Mouse (Mus musculus) ovary, postnatal 36 days (tissue): ENCODE measurements around the gene Srgap3.

Source experiments
- DNase-seq: peaks from one replicate; pipeline ENCODE4 v3.0.0; 2022; ENCODE audit warnings: low spot score, mixed read lengths

Gene Srgap3

DNA sequence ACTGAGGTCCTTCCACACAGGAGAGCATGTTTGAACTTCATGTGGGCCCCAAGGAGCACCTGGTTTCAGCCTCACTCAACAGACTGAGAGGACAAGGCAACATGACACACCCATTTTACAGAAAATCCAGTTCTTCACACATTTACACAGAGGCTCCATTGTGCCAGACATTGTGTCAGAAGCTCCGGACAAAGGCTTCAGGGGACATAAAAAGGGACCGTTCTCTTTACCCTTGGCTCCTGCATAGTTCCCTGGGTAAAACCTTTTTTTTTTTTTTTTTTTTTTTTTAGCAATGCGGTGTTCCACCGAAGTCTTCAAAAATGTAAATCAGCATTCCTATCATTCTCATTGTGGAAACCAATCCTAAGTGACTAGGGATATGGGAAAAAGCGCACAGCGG, 131.5 kb downstream of the Srgap3 start:
- DNase-seq, result no peak

DNA sequence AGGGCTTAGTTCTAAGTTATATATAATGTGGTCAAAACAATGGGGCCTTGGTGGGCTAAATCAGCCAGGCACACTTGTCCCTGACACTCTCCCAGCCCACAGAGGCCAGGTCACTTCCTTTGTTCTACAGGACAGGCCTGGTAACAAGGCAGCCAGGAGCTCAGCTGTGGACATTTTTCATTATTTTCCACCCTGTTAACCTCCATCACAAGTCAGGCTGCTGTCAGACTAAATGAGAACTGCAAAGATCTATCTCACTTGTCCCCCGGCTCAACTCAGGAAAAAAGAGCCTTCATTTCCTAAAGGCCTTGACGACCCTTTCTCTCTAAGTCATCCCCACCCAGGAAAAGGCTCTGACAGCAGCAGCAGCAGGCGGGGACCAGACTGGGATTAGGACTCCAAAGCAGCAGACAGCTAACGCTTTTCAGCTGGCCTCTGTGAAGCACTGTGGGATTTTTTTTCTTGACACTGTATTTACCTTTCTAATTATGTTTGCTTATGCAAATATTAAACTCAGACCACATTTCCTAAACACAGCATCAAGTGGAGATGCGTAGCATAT, 132.5 kb downstream of the Srgap3 start:
- no peak for DNase-seq

DNA sequence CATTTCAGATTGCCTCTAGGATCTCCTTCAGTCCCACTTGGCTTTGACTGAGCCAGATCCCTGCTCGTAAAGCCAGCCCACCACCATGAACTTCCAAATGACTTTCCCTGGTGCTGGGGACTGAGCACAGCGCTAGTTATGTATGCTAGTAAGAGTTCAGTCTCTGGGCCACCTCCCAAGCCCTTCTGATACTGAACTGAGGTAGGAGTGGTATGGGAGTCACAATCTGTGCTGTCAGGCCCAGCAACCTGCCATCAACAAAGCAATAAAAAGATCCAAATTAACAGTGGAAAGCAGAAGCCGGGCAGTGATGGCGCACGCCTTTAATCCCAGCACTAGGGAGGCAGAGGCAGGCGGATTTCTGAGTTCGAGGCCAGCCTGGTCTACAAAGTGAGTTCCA, 134.2 kb downstream of the Srgap3 start:
- no peak for DNase-seq

DNA sequence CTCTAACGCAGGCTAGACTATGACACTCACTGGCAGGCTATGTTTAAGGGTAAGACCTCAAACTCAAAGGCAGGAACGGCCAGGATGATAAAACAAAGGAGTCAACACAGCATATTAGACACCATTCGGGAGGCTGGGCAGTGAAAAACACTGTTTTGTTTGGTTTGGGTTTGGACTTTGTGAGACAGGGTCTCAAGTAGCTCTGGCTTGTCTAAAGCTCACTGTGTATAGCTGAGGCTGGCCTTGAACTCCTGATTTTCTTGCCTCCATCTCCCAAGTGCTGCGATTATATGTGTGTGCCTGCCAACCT, 136.6 kb downstream of the Srgap3 start:
- no peak for DNase-seq

DNA sequence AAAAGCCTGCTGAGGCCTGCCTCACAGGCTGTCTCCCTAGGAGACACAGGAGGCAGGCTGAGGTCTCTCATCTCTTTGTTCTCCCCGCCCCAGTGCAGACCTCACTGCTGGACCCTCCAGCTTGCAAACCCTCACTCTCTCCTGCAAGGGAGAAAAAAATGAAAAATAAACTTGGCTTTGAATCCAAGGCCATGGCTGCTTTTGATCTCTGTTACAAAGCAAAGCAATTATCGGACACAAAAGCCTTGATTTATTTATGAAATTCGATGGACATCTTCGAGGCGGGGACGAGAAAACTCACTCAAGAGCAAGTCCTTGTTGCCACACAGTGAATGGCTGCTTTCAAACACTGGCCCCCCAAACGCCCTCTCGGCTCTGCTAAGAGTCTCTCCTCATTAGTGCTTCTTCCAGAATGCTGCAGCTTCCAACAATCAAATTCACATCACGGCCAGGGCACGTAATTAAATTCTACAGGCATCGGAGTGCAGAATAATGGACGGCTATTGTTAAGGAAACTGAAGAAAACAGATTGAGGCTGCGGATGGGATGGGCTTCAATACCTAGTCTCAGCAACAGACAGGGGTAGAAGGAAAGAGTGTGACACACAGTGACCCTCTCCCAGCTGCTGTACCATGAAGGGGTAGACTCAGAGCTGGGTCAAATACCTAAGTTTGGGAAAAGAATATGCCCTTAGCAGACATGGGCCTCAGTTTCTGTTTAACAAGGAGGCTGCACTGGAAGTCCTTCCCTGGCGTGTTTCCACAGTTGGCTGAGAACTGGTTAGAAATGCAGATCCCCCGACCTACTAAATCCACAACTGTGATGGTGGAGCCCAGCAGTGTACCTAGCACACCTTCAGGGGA, 137.2 kb downstream of the Srgap3 start:
- DNase-seq, result no peak

DNA sequence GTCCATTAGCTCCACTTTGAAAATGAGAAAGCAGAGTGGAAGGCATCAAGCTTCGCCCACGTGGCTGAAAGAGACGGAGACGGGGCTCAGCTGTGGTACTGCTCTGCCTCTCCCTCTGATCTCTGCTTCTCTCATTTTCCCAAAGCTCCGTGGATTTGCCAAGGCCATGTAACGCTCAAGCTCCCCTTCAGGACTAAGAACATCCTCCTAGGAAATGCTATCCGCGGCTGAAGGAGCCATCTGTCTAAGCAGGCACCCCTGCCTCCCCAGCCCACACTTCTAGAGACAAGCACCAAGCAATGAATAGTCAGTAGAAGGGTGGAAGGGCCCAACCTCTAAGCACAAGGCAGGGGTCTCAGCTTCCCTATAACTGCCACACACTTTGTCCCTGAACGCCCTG, 138.3 kb downstream of the Srgap3 start:
- DNase-seq, result no peak

DNA sequence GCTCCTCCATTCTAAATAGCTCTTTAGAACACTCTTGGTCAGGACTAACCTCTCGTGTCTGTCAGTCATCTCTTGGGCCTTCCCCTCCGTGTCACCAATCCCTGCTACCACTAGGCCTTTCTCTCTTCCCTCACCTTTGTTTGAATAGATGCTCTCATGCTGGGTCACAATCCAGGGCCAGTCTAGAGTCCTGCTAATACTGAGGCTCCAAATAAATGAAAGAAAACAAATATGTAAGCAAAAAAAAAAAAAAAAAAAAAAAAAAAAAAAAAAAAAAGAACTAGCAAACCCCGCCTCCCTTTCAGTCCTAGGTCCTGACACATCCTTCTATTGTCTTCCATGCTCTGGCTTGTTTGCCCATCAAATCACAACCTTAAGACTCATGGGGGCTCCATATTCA, 145.1 kb downstream of the Srgap3 start:
- DNase-seq, result no peak

DNA sequence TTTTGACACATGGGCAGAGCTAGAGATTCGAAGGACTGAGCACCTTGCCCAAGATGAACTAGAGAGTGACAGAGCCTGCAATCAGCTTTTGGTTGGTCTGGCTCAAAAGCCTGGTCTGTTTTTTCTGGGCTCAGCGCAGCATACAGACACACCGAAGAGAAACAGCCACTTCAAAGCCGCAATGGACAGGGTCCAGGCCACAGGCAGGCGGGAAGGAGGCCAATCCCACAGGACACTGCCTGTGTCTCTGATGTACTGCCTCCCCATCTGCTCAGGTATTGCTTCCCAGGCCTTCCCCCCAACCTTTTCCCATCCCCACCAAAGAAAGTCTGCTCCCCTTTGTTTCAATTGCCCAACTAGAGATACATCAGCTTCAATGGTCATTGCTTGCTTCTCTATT, 148.7 kb downstream of the Srgap3 start:
- no peak for DNase-seq

DNA sequence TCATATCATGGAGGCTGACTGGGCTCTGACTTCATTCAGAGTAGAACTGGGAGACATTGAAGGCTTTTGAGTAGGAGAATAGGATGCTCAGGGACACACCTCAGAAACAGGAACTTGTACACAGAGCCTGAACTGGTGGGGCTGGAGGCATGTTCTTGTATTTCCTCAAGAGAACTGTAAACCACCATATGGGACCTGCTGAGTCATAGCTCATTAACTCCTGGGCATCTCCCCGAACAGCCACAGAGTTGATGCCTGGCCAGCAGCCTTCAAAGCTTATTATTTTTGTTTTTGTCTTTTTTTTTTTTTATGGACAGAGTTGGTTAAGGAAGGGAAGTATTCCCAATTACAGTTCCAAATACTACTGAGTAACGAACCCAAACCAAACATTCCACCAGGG, 150.5 kb downstream of the Srgap3 start:
- DNase-seq, result no peak

DNA sequence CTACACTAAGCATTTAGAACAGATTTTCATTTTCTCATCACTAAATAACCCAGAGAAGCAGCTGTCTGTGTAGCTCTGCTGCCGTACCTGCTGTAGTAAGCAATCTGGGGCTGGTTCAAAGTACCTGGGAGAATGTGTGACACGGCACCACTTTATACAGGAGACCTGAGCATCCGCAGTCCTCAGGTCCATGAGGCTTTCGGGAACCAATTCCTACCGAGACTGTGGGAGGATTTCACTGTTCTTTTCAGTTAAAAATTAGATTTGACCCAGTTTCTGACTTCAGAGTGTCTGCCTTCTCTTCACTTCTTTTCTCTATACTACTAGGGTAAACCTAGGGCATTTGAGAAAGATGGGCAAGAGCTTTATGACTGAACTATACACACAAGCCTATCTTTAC, 153.2 kb downstream of the Srgap3 start:
- no peak for DNase-seq

DNA sequence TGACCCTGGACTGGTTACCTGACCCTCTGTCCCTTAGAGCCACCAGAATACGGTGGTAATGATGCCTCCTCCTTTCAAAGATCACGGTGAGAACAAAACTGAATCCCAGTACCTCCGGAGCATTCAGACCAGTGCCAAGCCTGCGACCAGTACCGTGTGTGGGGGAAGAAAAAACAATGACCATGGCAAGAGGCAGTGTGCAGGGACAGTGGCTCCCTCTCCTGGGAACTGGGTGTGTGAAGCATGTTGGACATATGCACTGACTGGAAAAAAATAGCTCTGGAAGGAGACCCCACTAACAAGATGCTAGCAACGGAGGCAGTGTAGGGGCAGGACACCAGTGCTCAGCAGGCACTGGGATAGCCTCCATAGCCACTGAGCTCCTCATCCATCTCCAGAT, 157.2 kb downstream of the Srgap3 start:
- no peak for DNase-seq

DNA sequence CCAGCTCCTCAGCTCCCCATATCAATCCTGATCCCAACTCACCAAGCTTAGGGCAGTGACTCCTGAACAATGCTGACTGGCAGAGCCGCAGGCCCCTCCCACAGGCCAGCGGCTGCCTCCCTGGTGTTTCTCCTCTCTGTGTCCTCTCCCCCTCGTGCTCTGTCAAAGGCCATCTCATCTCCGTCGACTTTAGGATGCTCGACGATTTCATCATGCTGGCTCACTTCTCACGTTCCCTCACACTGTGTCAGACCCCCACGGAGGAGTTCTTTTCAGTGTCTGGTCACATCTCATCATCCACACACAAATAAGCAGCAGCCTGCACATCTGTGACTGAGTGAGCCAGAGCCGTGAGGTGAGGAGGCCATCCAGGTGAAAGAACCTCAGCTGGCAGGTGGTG, 158.4 kb downstream of the Srgap3 start:
- no peak for DNase-seq

DNA sequence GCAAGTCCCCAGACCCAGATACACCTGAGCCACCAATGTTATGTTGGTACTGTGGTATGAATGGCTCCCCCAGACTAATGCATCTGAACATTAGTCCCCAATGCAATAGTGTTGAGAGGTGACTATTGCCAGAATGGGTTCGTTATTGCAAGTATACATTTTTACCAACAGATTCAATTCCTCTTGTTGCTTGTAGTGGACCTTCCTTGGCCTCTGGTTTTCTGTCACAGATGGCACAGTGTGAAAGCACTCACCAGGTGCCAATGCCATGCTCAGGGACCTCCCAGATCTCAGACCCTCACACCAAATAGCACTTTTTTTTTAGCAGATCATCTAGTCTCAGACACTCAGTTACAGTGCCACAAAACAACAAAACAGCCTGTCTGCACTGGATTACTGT, 158.9 kb downstream of the Srgap3 start:
- no peak for DNase-seq

DNA sequence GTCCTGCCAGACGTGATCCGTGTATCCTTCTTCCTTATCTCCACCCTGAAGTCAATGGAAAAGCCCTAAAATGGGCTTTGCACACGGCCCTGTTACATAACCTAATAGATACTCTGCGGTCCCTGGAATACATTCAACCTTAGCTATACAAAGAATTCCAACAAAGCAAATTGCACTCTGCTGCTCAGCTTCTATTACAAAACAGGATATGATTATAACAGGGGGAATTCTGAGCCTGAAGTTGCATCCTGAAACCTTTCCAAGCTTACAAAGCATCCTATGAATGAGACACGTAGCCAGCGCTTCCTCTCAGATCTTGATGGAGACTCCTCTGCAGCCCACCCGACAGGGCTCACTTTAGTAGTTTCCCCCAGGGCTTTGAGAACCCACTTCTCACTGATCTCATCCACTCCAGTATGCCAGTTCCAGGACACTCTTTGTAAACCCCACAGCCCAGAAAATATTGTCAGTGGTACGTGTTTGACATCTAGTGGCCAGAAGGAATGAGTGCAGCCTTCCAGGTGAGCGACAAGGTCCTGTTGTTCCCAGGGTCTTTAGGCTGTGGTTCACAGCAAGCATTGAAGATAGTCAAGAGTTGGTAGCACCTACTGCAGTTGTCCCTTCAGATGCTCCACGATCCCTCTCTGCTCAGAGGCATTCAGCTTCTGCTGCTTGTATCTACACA, 165.5 kb downstream of the Srgap3 start:
- no peak for DNase-seq

DNA sequence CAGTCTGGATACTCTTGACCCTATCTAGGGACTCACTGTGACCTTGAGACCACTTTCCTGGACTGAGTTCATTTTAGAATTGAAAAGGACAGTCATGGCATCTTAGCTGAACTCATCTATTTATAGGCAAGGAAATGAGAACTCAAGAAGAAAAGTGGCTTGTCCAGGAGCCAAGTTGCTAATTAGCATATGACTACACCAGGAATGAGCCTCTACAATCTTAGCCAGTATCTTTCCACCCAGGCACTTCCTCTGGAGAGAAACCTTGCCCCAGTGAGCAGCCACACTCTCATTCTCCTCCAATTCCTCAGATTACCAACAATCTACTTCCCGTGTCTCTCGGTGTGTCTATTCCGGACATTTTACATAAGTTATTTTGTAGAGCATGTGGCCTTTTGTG, 168.9 kb downstream of the Srgap3 start:
- no peak for DNase-seq

DNA sequence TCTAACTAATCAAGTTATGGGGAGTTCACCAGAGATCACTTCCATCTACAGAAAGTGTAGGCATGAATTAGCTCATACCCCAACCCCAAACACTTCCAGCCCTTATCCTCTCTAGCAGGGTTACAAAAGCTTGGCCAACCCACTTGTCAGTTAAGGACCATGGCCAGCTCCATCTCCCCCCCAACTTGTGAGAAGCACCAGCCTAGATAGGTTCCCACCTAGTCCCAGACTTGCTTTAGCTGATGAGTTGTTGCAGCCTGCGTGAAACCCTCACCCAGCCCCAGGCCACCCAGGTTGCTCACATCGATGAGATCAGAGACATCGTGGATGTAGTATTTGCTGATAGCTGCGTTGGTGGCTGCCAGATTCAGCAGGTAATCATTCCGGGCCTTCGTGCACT, 170.3 kb downstream of the Srgap3 start:
- no peak for DNase-seq

DNA sequence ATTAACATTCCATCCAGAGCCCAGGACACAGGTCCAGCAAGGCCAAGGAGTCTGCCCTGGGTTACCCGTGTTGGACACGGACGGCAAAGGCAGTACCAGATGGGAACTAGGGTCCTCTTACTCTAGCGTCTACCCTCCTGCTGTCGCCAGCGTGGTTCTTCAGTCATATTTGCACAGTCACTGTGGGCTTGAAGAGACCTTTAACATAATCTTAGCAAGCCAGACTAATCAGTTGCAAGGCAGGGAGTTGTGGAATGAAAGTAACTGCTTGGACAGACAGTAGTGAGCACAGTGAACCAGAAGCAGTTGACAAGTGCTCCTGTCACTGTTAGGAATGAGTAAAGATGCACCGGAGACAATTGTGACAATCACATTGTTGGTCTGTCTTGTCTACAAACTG, 173.3 kb downstream of the Srgap3 start:
- DNase-seq, result no peak

DNA sequence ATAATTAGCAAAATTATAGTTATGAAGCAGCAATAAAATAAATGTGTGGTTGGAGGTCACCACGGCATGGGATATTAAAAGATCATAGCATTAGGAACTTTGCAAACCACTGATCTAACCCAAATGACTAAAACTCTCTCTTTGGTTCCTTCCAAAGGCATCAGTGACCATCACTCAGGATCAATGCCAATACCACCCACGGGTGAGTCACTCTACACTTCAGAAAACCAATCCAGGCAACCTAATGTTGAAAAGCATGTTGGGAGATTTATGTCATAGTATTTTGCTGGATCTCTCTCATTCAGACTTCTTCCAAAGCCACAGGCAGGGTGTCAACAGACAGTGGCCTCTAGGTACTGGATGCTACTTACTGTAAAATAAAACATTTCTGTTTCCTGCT, 176.1 kb downstream of the Srgap3 start:
- no peak for DNase-seq

DNA sequence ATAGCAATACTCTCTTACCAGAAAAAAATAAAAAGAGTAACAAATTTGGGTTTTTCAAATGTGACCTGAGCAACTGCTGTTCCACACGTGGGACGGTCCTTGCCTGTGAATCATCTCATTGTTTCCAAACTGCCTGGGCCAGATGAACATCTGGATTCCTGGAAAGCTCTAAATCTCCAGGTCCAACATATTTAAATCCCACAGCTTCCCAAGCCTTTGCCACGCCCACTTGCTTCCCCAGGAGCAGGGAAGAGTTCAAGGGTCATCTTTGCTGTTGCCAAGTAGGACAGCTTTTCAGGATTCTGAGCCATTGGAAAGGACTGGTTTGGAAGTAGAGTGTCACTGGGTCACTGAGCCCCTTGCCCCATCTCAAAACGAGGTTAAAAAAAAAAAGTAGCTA, 188.5 kb downstream of the Srgap3 start:
- no peak for DNase-seq

DNA sequence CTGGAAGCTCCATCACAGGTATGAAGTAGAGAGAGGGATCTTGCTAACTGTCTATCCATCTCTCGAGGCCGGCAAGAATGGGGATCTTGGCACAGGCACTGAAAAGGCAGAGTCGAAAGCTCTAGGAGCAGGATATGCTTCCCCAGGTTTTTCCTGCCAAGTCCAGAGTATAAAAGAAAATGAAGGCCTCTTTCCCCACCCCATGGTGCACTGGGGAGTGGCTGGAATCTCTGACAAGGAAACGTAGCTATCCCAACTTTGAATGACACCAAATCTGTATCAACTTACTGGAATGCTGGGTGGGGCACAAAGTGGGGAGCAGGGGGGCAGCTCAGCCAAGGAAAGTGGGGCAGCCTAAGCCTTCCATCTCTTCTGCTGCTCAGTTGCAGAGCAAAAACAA, 190.2 kb downstream of the Srgap3 start:
- no peak for DNase-seq

DNA sequence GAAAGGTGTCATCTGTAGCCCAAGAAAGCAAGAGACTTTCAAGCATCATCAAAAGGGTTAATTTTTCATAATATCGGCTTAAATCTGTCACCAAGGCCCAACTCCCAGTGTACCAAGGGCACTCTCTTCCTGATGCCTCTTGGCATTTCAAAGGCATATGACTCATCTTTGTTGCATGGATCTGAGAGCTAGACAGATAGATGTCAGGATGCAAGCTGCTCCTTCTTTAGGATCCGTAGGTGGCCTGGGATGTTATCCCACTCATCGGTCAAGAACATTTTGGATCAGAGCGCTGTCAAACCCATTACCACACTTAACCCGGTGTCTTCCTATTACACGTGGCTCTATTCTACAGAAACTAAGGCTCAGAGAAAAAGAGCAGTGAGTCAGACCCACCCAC, 192.1 kb downstream of the Srgap3 start:
- no peak for DNase-seq

DNA sequence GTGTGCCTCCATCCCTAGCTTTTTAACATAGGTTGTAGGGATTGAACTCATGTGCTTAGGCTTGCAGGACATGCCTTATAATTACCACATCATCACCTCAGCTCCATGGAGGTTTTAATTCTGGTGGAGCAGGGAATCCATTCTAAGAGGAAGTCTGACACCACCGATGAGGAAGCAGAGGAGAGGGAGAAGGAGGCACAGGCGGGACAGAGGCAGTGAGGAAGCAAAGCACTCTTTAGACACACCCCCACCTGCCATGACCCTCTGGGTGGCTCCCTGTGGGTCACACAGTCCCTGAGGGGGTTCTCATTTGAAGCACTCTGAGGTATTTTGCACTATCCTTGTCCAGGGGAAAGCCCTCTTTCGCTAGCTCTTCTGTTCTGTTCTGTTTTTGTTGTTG, 194.5 kb downstream of the Srgap3 start:
- DNase-seq, result no peak

DNA sequence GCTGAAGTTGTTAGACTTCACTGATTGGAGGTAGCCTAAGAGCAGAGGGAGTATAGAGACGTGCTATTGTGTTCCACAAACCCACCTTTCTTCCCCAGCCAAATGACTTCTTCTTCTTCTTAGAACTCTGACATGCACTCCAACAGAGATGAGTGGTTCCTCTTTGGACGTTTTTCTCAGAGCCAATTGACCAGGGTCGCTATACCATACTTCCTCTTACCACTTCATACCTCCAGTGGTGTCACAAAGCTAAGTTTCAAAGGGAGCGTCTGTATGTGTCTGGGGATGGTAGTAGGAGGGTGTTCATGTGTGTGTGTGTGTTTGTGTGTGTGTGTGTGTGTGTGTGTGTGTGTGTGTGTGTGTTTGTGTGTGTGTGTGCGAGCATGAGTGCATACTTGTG, 195.1 kb downstream of the Srgap3 start:
- DNase-seq, result no peak

DNA sequence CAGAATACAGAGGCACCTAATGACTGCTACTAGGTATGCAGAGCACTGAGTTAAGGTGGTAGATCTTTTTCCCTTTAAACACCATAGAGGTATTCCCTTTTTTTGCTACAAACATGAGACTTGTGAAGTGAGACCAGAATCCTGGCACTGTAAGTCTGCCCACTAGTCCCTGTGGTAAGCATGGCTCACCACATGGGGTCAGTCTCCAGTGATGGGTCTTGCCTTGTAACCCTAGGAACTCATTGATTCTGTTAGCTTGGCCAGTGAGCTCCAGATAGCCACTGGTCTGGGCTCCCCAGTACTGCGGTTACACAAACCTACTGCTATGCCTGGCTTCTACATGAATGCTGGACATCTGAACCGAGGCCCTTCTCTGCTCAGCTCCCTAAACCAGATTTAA, 204.8 kb downstream of the Srgap3 start:
- no peak for DNase-seq
